Mouse (Mus musculus) stomach, embryonic 16.5 days (tissue): ENCODE measurements around the gene Foxn3. TPM values are rescaled to one million over a fixed set of nuclear protein-coding genes. Genes with fewer than 3 reads are reported as not detected.

Source experiments
- ATAC-seq: fragments of 200-750 bp; cut with Nextera tagmentation; 2 replicates; pipeline ENCODE4 v1.8.0; 2017; ENCODE audit warnings: moderate number of reproducible peaks, moderate TSS enrichment; ENCODE audit not compliant: insufficient read depth, low FRiP score
- H3K27ac ChIP-seq: fragments of 300-500 bp; sonication (generic); 2 replicates; pipeline ENCODE4 v1.5.1; 2014; ENCODE audit warnings: low read length
- H3K27me3 ChIP-seq: fragments of 300-500 bp; sonication (generic); 2 replicates; pipeline ENCODE4 v1.6.1; 2014; ENCODE audit warnings: low read length, control low read depth, mixed read lengths; ENCODE audit not compliant: control insufficient read depth, insufficient read depth
- H3K36me3 ChIP-seq: fragments of 300-500 bp; sonication (generic); 2 replicates; pipeline ENCODE4 v1.6.1; 2014; ENCODE audit warnings: low read length; ENCODE audit not compliant: control insufficient read depth, insufficient read depth
- H3K4me1 ChIP-seq: fragments of 300-500 bp; sonication (generic); 2 replicates; pipeline ENCODE4 v1.6.1; 2014; ENCODE audit warnings: low read length, control low read depth, mixed read lengths; ENCODE audit not compliant: control insufficient read depth, insufficient read depth
- H3K4me2 ChIP-seq: fragments of 300-500 bp; sonication (generic); 2 replicates; pipeline ENCODE4 v1.6.1; 2014; ENCODE audit warnings: low read depth, low read length, mixed read lengths
- H3K4me3 ChIP-seq: fragments of 300-500 bp; sonication (generic); replicated peaks from 2 replicates; pipeline ENCODE4 v1.5.1; 2014; ENCODE audit warnings: mild to moderate bottlenecking, low read length
- H3K9ac ChIP-seq: fragments of 300-500 bp; sonication (generic); 2 replicates; pipeline ENCODE4 v1.6.1; 2014; ENCODE audit warnings: low read length
- H3K9me3 ChIP-seq: fragments of 300-500 bp; sonication (generic); replicated peaks from 2 replicates; pipeline ENCODE4 v1.6.1; 2016; ENCODE audit warnings: low read length, control low read depth; ENCODE audit not compliant: control insufficient read depth
- WGBS: fragments of 180-500 bp; shearing (Covaris S2); extraction: QIAGEN DNeasy Blood & Tissue Kit; methylation state at CpG from one replicate; pipeline ENCODE4 v1.1.7; 2014; 5-methylcytosine and 5-hydroxymethylcytosine counted together
- polyA plus RNA-seq: library from polyadenylated mRNA; unstranded; fragments of >200 nt; fragmentation: Nextera tagmentation; extraction: Ambion mirVana; gene quantifications from 2 replicates; pipeline ENCODE4 v1.2.1, GENCODE M21; 2015

Gene Foxn3
- polyA plus RNA-seq, 1 experiment from 2014 or later, result 58.3 TPM

DNA sequence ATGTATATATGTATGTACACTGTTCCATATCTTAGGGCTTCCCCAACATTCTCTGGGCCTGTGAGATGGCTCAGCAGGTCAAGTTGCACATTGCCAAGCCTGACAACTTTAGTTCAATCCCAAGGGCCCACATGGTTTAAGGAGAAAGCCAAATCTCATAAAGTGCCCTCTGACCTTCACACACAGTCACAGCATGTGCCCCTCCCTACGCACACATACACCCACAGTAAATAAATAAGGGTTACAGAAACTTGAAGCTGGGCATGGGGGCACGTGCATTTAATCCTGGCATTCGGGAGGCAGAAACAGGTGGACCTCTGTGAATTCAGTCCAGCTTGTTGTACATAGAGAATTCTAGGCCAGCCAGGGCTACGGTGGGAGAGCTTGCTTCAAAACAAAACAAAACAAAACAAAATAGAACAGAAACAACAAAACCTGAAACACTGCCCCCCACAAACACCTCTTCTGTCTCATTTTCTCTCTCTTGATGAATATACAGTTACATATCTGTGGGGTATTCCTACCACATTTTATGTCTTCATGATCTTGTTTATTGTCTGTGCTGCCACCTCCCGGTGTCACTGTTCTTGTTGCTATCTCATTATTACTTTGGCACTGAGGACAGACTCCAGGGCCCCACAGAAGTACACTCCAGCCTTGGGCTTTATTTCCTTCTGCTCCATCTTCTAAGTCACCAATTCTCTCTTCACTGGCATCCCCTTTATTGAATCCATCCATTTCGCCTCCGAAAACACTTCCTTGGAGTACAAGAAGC is 19.8 kb downstream of the Foxn3 start:
- Histone ChIP-seq H3K4me2 (no peak overlapping the region), H3K4me1 (peaks cover 5% of the 10 kb centered on the region; the same call in 1 of the 2 replicates), H3K27me3 (no peaks in the 10 kb centered on the region), H3K36me3 (no peaks in the 10 kb centered on the region), H3K4me3 (no peak overlapping the region), H3K27ac (no peak overlapping the region), H3K9me3 (no peaks in the 10 kb centered on the region; the same call in 1 of the 2 replicates), H3K9ac (no peak overlapping the region)
- 87% methylated on average over 7 of the region's 7 CpGs for WGBS
- ATAC-seq, result no peak

DNA sequence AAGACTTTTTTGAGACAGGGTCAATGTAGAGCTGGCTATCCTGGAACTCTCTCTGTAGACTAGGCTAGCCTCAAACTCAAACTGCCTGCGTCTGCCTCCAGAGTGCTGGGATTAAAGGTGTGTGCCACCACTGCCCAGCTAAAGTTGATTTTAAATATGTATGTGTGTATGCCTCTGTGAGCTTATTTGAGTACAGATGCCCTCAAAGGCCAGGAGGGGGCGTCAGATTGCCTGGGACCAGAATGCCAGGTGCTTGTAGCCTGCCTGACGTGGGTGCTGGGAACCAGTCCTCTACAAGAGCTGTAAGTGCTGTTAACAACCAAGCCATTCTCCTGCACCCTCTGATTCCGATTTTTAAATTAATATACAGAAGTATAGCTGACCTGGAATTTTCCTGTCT is 23.2 kb downstream of the Foxn3 start:
- H3K27me3 ChIP-seq, result no peaks in the 10 kb centered on the region
- H3K4me1 ChIP-seq, result no peaks in the 10 kb centered on the region
- WGBS, result 92% methylated on average over 4 of the region's 4 CpGs
- no peak overlapping the region for H3K4me3 ChIP-seq
- H3K9me3 ChIP-seq, result peaks cover 12% of the 10 kb centered on the region
- no peak overlapping the region for H3K9ac ChIP-seq
- no peak overlapping the region for H3K27ac ChIP-seq
- ATAC-seq, result no peak
- no peaks in the 10 kb centered on the region for H3K36me3 ChIP-seq
- no peak overlapping the region for H3K4me2 ChIP-seq

GRCm38 (mm10) chr12:99537316-99537715 is 26.1 kb downstream of the Foxn3 start:
- Histone ChIP-seq H3K9ac (no peak overlapping the region), H3K4me2 (no peak overlapping the region), H3K27me3 (no peaks in the 10 kb centered on the region), H3K4me3 (no peak overlapping the region), H3K27ac (no peak overlapping the region), H3K4me1 (no peaks in the 10 kb centered on the region), H3K36me3 (no peaks in the 10 kb centered on the region), H3K9me3 (peaks cover 16% of the 10 kb centered on the region)
- WGBS, result 86% methylated on average over 6 of the region's 6 CpGs
- no peak for ATAC-seq

DNA sequence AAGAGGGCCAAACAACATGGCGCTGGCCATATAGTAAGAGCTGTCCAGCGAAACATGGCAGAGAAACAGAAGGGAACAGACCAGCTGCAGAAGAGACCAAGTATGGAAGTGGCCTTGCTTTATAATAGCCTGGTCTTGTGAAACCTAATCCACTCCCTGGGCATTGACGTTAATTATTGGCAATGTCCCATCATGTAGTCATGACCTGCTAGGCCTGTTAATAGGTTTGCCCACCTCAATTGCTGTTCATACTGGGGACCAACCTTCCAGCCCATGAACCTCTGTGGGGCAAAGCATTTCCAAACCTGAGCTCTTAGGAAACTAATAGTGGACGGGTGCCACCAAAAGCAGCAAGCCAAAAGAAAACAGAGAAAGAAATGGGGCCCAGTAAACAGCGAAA is 27.0 kb downstream of the Foxn3 start:
- no peaks in the 10 kb centered on the region for H3K36me3 ChIP-seq
- no peak overlapping the region for H3K4me3 ChIP-seq
- H3K4me2 ChIP-seq, result no peak overlapping the region
- H3K4me1 ChIP-seq, result no peaks in the 10 kb centered on the region
- no peak for ATAC-seq
- H3K9ac ChIP-seq, result no peak overlapping the region
- WGBS, result 97% methylated on average over 5 of the region's 5 CpGs
- H3K27me3 ChIP-seq, result no peaks in the 10 kb centered on the region
- no peak overlapping the region for H3K27ac ChIP-seq
- H3K9me3 ChIP-seq, result peaks cover 16% of the 10 kb centered on the region

GRCm38 (mm10) chr12:99532342-99532741 is 31.0 kb downstream of the Foxn3 start:
- Histone ChIP-seq H3K4me3 (no peak overlapping the region), H3K36me3 (no peaks in the 10 kb centered on the region), H3K27ac (no peak overlapping the region), H3K27me3 (no peaks in the 10 kb centered on the region), H3K4me1 (peaks cover 24% of the 10 kb centered on the region), H3K9ac (no peak overlapping the region), H3K9me3 (peaks cover 16% of the 10 kb centered on the region), H3K4me2 (no peak overlapping the region)
- 87% methylated on average over 7 of the region's 7 CpGs for WGBS
- ATAC-seq, result no peak

GRCm38 (mm10) chr12:99529687-99530411 is 33.5 kb downstream of the Foxn3 start:
- H3K27ac ChIP-seq, result peak overlapping the region; percentile 90
- H3K4me3 ChIP-seq, result peak overlapping the region; percentile 5; the same call in 1 of the 2 replicates
- peak; percentile 69 for ATAC-seq
- no peak overlapping the region for H3K9ac ChIP-seq
- 19% methylated on average over 17 of the region's 17 CpGs for WGBS
- no peaks in the 10 kb centered on the region for H3K36me3 ChIP-seq
- peak overlapping the region; percentile 44 for H3K4me2 ChIP-seq
- 0 out of 2 replicates have a peak, but pooled peaks cover 4% of the 10 kb centered on the region for H3K9me3 ChIP-seq
- H3K27me3 ChIP-seq, result no peaks in the 10 kb centered on the region
- peaks cover 31% of the 10 kb centered on the region for H3K4me1 ChIP-seq

DNA sequence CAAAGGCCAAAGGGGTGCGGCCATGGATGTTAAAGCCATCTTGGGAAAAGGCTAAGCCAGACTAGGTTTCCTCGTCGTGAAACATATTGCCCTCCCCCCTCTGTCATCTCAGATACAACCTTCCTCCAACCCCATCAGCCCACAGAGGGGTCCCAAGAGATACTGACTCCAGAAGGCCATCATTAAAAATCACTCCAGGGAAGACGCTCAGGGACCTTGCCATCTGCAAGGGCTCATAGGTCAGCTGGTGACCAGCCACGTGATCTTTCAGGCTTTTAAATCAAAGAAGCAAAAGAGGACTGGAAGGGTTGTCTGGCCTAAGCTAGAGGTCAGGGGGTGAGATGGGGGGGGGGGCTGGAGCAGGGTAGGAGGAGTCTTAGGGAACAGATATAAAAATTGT is 34.4 kb downstream of the Foxn3 start:
- H3K4me1 ChIP-seq, result peaks cover 31% of the 10 kb centered on the region
- H3K4me2 ChIP-seq, result no peak overlapping the region
- no peak overlapping the region for H3K9ac ChIP-seq
- H3K27ac ChIP-seq, result peak overlapping the region; percentile 90
- H3K27me3 ChIP-seq, result no peaks in the 10 kb centered on the region
- WGBS, result 63% methylated on average over 5 of the region's 5 CpGs
- H3K36me3 ChIP-seq, result no peaks in the 10 kb centered on the region
- ATAC-seq, result no peak
- H3K9me3 ChIP-seq, result no peaks in the 10 kb centered on the region
- H3K4me3 ChIP-seq, result no peak overlapping the region

DNA sequence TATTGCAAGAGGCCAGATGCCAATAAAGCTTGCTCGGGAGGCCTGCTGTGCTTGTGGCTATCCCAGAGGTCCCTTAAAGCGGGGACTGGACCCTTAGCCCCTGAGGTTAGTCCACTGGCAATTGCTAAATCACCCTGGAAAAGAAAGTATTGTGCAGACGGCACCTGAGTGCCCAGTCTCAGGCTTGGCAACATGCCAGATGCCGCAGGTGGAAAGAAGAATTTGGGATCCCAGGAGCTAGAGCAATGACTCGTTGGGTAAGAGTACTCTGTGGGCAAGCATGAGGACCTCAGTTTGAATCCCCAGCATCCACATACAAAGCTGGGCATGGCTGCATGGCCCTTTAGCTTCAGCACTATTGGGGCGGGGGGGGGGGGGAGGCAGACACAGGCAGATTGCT is 35.9 kb downstream of the Foxn3 start:
- no peak overlapping the region for H3K9ac ChIP-seq

GRCm38 (mm10) chr12:99526571-99527140 is 36.7 kb downstream of the Foxn3 start:
- no peak overlapping the region for H3K4me2 ChIP-seq
- H3K4me3 ChIP-seq, result no peak overlapping the region
- WGBS, result 42% methylated on average over 9 of the region's 9 CpGs
- peaks cover 31% of the 10 kb centered on the region for H3K4me1 ChIP-seq
- H3K9me3 ChIP-seq, result no peaks in the 10 kb centered on the region
- H3K36me3 ChIP-seq, result no peaks in the 10 kb centered on the region
- H3K27me3 ChIP-seq, result no peaks in the 10 kb centered on the region
- no peak for ATAC-seq
- H3K27ac ChIP-seq, result no peak overlapping the region
- no peak overlapping the region for H3K9ac ChIP-seq

More for the DNA sequence above, 35.9 kb downstream of the Foxn3 start:
- H3K27ac ChIP-seq, result no peak overlapping the region
- H3K9me3 ChIP-seq, result no peaks in the 10 kb centered on the region
- ATAC-seq, result no peak
- H3K36me3 ChIP-seq, result no peaks in the 10 kb centered on the region
- no peaks in the 10 kb centered on the region for H3K27me3 ChIP-seq
- whole genome bisulfite sequencing, result 68% methylated on average over 6 of the region's 6 CpGs
- peaks cover 31% of the 10 kb centered on the region for H3K4me1 ChIP-seq
- H3K4me2 ChIP-seq, result no peak overlapping the region
- H3K4me3 ChIP-seq, result no peak overlapping the region
